Mouse (Mus musculus) right cerebral cortex, postnatal 4 days (tissue): Measurements from ENCODE around the gene Edem3.
"Not testable (repeated sequence)": the region's sequence is repeated elsewhere in the genome, so short reads cannot be mapped to it uniquely, and the experiment has no call there.

Experiments used
- DNase-seq: peaks from one replicate; pipeline ENCODE4 v3.0.0-alpha.2; 2022

The Edem3 gene

DNA sequence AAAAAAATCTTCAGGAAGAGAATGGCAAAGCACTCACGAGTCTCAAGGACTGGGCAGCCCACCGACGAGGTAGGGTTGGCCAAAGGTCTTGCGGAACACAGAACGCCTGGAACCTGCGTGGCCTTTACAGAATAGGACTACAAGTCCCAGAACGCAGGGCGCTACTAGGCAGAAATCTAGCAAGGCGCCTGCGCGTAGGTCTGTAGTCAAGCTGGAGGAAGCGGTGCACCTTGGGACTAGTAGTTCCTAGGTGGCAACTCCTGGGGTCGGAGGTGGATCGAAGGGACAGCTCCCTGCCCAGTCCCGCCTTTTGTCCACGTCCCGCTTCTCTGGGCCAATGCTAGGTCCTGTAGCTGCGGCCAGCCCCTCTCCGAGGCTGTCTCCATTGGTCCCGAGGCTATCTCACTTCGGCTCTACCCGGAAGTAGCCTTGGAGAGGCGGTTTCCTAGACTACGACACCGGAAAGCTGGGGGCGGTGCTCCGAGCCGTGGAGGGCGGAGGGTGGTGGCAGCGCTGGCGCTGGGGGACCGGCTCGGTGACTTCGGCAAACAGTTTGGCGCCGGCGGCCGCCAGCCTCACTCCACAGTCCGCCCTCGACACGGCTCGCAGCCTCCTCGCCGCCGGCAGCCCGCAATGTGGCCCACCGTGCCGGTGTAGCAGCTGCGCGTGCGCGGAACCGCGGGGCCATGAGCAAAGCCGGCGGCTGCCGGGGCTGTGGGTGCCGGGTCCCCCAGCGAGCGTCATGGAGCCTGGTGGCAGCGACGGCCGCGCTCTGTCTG is at the start of gene Edem3:
Gene Edem3, plus strand, starts transcription at position 491 of the 779 bp plus-strand sequence.
- DNase-seq, result peak; percentile 93

DNA sequence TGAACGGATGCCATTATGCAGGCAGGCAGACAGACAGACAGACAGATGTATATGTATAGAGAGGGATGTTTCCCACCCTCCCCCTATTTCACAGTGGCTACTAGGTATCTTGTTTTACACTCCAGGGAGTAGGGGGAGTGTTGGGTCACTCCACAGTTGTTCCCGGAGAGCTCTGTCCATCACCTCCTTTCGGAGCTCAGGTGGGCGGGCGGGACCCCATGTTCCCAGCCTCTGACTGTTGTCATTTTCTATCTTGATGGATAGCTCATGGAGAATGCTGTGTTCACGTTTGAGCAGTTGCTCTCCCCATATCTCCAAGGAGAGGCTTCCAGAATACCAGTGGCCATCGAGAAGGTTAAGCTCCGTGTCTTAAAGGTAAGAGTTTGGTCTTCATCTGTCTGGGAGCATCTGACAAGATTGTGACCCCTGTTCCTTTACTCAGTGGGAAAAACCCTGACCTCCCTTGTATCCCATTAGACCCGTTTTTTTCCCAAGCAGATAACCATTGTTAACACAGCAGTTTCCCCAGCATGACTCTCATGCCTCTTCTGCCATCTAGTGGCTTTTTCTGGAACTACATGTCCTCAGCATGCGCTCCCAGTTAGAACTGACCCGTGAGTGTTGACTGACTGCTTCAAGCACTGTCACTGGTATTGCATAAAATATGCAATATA is 49.3 kb upstream of the Edem3 start:
- peak; percentile 75 for DNase-seq

DNA sequence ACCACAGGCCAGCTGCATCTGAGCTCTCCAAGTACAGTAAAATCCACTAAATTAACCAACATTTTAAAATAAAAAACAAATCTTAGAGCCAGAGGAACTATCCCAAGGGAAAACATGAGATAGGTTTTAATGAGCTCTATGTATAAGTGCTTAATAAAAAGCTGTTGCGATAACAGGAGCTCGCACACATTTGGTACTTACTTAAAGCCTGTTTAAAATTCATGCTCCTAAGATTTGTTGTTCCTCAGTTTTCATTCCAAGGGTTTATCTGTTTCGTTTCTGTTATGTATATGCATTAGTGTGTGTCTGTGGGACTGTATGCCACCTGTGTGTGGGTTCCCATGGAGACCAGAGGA is 48.8 kb upstream of the Edem3 start:
- DNase-seq, result no peak

DNA sequence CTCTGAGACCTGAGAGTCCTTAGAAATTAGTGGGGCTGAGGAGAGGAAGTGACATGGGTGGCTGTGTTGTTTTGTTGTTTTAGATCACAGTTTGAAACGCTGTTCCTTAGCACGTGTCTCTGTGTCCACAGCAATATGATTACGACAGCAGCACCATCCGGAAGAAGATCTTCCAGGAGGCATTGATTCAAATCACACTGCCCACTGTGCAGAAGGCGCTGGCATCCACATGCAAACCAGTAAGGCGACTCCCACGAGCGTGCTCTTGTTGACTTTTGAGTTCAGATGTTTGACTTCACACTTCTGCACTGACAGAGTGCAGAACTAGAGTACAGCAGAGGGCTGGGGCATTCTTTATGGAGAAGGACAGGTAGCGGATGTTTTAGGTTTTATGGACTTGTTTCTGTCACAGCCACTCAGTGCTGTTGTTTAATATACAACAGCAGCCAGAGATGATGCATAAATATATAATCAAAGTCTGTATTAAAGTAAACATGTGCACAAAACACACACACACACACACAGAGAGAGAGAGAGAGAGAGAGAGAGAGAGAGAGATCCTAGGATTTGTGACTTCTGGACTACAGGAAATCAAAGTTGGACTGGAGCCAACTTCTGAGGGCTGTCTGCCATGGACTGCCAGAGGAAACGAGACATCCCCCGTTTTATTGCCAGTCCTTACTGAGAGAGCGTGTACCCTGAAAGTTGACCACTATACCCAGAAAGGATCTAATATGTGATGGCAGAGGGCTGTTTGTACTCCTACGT is 46.0 kb upstream of the Edem3 start:
- DNase-seq, result peak; percentile 31

DNA sequence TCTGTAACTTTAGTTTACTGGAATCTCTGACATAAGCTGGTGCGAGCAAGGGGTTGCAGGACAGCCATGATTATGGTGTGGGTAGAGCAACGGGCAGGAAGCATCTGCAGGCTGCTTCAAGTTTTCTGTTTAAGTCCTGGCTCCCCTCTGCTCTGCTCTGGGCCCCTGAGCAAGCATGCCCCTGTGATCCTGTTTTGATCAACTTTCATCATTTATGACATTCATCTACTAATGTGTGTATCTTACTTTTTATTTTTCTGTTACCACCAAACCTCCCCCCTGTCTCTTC is 45.5 kb upstream of the Edem3 start:
- no peak for DNase-seq

DNA sequence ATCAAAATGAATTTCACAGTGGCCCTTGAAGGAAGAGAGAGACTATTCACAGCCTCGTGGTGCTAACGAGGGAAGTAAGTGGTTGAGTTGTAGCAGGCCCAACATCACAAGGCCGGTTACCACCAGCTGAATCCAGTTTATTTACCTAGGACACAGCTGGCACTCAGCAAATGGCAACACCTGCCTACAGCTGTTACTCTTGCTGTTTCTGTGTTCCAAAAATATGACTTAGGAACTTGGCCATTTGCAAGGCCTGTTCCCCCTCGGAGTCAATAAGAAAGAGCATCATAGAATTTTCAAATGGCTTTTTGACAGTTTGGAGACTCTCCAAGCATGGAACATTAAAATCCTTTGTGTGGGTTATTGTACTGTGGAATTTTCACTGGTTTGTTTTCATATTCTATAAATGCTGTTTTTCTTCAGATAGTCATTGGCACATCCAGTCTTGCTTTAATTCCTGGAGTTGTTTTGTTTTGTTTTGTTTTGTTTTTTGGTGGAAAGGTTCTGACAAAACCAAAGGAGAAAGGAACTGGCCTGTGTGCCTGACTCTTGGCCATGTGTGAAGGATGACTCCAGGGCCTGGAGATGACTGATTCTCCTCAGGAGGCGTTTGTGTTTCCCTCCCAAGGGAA is 44.6 kb upstream of the Edem3 start:
- no peak for DNase-seq

DNA sequence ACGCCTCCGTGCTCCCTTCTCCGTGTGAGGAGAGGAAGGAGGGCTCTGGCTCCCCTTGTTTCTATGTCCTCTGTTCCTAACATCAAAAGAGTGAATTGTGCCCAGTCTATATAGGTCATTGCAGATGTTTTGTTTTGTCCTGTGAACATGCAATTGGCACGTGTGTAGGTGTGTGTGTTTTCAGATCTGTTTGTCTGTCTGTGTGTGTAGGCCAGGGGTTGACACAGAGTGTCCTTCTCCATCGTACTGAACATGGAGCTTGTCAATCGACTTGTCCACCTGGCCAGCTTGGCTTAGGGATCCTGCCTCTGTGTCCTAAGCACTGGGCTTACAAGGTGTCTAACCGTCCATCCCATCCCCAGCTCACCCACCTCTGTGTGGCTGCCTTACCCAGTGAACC is 44.1 kb upstream of the Edem3 start:
- DNase-seq, result no peak

DNA sequence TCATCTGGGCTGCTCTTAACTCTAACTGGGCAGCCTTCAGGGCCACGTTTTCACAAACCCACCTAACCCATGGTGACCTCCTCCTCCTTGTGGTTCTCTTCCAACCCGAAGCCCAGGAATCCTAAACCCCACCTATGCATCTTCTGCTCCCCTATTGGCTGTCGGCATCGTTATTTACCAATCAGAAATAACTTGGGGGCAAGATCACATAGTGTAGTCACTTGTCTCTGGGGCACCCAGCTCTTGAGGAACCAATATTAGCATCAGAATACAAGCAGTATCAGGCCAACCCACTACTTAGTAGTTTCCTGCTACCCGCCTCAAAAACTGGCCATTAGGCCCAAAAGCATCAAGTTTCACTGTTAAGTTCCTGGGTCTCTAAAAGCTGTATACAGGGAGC is 42.5 kb upstream of the Edem3 start:
- no peak for DNase-seq

DNA sequence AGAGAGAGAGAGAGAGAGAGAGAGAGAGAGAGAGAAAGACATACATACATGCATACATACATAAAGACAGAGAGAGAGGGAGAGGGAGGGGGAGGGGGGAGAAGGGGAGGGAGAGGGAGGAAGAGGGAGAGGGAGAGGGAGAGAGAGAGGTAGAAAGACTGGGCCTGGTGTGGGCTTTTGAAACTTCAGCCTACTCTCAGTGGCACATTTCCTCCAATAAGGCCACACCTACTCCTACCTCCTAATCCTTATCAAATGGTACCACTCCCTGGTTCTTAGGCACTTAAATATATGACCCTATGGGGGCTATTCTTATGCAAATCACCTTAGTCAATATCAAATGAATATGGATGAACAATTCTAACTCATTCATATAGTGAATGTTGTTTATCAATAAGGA is 41.5 kb upstream of the Edem3 start:
- no peak for DNase-seq

DNA sequence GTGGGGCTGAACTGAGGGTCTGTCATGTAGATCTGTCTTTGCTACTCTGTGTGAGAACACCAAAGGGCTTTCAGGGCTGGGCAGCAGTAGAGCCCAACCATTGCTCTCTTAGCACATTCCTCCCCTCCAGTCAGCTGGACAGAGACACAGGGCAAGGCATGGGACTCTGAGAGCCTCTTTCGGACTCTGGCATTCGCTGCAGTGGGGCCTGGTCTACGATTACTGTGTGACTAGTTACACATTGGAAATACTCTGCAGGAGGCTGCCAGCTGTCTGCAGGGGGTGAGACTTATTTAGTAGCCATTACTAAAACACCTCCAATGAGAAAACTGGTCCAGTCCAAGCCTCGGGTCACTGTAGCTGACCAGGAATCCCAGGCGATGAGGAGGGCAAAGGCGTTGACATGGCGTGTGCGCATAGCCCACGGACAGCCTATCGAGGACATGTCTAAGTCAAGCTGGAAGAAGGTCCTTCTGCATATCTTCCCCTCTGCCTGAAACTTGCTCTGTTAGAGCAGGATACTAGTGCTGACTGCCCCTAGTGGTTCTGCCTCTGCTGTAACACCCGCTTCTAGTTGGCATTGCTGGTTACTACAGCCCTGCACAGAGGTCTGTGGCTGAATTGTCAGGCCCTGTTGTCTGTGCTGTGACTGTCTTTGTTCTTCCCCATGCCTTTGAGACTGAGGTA is 39.0 kb upstream of the Edem3 start:
- no peak for DNase-seq

DNA sequence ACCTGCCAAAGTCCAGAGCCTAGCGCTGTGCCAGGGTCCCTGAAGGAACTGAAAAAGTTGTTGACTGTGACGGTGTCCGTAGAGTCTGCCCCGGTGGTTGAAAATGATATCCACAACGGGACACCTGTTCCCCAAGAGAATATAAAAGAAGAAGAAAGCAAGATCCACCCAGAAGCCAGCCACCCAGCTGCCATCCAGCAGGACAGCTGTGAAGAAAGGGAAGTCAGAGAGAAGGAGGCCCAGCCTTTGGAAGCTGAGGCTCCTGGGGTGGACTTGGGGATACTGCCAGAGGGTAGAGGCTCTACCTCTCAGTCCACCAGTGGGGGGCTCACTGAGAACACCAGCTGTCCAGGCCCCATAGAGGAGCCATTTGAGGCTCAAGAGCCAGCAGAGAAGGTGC is 37.5 kb upstream of the Edem3 start:
- DNase-seq, result no peak

DNA sequence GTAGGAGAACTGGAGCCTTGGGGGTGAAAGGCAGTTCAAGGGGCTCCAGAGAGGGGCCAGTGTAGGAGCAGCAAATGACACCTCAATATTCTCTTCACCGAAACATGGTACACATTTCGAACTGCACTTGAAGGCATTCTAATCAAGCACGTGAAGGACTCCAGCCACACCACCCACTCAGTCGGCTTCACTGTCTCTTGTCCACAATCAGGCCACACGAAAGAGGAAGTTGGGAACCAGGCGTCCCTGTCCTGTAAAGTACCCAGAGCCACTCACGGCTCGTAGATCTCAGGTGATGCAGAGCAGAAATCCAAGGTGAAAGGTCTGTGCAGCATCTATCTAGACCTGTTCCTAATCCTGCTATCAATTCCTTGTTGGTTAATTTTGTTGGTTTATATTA is 36.6 kb upstream of the Edem3 start:
- no peak for DNase-seq

DNA sequence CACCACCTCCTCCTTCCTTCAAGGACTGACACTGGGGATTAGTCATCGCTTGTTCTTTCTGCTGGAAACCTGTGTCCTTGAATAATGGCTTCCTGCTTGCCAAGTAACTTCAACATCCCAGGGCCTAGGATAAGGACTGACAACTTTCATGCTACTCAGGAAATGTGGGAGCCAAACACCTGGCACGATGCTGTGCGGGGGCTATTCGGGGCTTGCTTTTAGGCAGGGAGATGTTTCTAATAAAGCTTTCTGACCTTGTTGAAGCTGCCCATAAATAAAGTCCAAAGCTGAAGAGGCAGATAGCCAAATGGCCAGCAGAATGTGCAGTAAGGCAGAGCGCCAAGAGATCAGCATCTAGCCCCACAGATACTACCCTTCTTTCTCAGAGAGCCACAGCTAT is 35.3 kb upstream of the Edem3 start:
- no peak for DNase-seq

DNA sequence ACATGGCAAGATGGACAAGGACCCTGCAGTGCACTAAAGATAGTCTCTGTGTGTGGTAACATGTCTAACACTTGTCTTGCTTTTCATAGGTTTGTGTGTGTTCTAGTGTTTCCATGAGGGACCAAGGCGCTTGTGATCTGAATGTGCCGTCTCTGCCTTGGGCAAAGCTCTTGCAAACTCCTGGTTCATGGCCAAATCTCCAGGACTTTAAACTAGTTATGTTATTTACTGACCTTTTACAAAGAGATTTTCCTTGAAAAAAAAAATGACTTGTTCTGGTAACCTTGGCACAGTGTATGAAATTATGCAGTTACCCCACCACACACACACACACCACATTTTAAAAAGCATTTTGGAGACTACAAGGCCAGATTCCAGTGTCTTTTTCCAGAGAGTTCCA is 34.6 kb upstream of the Edem3 start:
- no peak for DNase-seq

DNA sequence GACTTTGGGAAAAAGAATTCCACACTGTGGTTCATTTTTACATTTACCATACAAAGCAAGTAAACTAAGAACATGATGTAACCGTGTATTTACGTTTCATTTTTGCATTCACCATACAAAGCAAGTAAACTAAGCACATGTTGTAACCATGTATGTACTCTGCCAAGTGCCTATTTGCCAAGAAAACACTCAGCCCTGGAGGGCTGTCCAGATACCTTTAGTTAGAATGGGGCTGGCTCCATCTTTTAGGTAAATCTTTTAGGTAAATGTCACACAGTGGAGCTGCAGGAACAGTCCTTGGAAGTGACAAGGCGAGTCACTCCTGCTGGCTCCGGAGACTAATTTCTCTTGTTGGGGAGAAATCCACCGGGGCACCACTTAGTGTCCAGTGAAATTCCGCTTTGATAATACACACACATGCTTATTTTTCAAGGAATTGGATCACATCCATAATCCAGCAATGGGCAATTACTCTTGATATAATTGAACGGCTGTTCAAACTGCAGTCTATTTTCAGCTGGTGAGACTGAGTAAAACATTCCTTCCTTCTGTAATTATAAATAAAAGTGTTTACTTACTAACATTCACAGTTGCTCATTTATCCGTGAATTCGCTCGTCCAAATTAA is 33.7 kb upstream of the Edem3 start:
- no peak for DNase-seq

DNA sequence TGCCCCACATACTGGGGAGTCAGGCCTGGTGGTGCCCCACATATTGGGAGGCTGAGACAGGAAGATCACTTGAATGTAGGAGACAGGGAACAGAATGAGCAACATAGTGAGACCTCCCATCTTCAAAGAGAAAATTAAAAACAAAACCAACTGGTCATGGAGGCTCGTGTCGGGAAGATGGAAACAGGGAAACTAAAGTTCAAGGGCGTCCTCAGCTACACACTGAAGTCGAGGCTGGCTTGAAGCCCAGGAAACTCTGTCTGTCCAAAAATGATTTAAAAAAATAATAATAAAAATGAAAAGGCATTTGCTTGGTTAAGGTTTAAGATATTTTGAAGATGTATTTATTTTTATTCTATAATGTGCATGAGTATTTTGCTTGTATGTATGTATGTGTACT is 31.4 kb upstream of the Edem3 start:
- no peak for DNase-seq

DNA sequence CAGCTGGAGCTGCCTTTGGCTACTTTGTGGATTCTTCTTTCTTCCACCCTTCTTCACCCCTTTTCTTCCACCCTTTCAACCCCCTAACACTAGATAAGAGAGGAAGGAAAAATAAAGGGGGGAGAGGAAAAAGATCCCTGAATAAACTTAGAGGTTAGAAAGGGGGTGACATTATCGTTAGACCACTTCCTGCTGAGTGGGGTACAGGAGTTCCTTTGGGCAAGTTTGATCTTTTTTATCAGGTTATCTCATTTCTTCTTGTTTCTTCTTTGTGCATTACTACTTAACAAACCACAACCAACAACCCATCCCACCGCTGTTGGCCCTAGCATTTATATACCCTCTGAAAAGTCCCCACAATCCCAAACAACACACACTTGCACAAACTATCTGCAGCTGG is 29.6 kb upstream of the Edem3 start:
- DNase-seq, result no peak

DNA sequence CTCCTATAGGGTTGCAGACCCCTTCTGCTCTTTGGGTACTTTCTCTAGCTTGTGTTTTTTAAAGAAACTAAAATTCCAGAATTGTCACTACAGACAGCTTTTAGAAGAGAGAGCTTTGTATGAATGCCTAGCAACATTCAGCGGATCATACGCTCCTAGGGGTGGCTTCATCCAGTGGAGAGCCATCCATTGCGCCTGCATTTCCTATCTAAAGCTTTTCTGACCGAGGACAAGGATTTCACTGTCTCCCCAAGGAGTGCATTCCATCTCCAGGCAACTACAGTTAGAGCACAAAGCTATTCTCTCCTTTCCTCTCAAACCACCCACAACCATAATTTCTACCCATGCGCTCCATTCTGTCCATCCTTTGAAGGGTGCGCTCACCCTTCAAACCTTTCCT is 28.8 kb upstream of the Edem3 start:
- DNase-seq, result no peak

DNA sequence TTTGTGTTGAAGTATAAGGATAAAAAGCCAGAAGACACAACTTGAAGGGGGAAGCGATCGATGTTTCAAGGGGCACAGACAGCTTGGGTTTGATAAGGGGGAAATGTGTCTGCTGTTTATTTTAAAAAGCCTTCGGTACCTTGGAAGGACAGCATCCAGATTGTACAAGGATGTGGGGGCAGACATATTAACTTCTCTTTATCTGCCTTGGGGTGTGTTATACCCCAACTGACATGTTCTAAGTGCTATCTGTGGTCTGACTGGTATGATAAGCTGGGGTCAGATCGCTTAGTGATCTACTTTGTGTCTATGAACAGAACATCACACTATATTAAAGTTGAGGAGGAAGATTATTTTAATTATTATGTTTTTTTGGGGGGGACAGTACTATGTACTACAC is 27.0 kb upstream of the Edem3 start:
- no peak for DNase-seq

DNA sequence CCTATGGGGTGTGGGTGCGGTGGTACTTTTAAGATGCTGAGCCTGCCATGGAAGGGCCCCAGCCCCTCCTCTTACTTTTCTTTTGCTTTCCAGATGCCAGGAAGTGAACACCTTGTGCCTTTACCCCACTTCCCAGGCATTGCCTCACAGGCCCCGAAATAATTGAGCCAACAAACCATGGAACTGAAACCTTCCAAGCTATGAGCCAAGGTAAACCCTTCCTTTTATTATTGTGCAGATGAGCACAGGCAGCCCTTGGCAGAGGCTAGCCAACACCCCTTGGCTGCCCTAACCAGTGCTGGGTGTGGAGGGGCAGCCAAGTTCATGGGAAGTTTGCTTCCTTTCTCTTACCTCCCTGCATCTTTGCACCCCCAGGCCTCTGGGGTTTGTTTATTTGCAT is 18.0 kb upstream of the Edem3 start:
- DNase-seq, result no peak

DNA sequence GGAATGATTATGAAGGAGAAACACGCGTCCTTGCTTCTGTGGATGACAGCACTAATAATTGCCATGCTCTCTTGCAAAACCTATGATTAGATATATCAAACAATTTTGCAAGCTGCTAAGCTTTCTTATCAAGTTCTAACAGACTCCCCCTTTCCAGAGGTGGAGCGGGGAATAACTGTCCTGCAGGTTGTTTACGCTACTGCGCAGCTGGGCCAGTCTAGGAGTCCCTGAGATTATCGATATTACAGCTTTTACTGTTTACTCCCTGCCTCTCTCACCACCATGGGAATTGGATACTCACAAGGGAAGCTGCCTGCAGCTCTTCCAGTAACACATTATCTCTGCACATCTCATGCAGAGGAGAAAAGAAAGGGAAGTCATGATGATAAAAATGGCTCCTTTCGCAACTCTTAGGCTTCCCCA is 14.0 kb upstream of the Edem3 start:
- DNase-seq, result no peak

DNA sequence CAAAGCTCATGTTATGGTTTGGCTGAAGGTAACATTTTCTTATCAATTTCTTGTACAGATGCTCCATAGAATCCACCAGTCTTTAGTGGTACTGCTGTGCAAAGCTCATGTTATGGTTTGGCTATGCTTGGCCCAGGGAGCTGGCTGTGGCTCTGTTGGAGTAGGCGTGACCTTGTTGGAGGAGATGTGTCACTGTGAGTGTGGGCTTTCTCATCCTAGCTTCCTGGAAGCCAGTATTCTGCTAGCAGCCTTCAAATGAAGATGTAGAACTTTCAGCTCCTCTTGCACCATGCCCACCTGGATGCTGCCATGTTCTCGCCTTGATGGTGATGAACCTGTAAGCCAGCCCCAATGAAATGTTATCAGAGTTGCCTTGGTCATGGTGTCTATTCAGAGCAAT is 5.3 kb upstream of the Edem3 start:
- not testable (repeated sequence) for DNase-seq

DNA sequence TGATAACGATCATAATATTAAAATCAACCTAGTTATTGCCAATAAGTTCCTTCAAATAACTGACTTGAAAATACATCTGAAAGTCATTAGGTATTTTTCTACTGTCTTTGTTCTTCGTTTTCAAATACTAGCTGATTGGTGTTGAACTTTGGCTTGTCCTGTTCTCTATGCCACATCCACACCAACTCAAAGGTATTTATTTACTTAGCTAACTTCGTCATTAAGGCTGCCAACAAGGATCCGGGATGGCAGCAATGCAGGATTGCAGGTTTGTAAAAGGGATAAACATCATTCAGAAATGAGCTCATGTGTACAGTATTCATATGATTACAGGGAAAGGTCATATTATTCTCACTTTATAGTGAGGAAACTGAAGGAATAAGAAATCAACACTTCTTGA is 2.2 kb upstream of the Edem3 start:
- no peak for DNase-seq
